Mouse (Mus musculus) 3T3-L1 (cell line): ENCODE measurements around the gene Tnfrsf18.

Experiments
- DNase-seq: peaks from one replicate; pipeline ENCODE4 v3.0.0-alpha.2; 2015; ENCODE audit warnings: low read depth, low spot score

Tnfrsf18 gene

GRCm38 (mm10) chr4:156026013-156026412 lies at the start of gene Tnfrsf18:
Gene Tnfrsf18 (plus strand): TSS chr4:156026164.
- no peak for DNase-seq

- peak; percentile 58 for DNase-seq
Measured at GRCm38 (mm10) chr4:155981436-155982082, 44.4 kb upstream of the Tnfrsf18 start.

DNA sequence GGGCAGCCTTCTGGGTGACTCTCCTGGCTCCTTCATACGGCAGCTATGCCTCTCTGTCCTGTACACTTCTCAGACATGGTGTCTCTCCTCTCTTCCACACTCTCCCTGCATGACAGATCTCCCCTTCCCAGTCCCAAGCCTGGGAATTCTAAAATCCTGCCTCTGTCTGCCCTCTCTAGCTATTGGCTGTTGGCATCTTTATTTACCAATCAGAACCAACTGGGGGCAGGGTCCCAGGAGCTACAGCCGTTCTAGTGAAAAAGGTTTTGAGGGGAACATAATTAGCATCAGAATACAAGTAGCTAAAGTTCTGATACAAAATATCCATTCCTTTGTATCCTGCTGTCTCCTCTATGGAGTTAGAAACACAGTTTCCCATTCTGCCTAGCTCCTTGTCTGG lies 42.2 kb upstream of the Tnfrsf18 start:
- no peak for DNase-seq

GRCm38 (mm10) chr4:155991211-155991907 lies 34.6 kb upstream of the Tnfrsf18 start:
- peak; percentile 24 for DNase-seq

DNA sequence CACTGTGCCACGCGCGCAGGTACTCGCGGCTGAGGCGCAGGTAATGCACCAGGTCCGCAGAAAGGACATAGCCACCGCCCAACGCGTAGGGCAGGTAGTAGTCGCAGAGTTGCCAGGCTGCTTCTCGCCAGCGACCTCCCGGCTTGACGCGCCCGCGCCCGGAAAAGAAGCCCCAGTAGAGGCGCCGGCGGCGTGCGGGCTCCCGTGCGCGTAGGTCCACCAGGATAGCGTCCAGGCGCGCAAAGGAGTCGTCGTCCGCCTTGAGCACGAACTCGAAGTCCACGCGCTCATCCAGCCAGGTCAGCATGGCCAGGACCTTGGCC lies 34.1 kb upstream of the Tnfrsf18 start:
- DNase-seq: no peak

GRCm38 (mm10) chr4:155992241-155992905 lies 33.6 kb upstream of the Tnfrsf18 start, which contains the start of the genes B3galt6 and Sdf4:
Gene B3galt6 (minus strand): TSS chr4:155992649.
Gene Sdf4 (plus strand): TSS chr4:155992872.
- peak; percentile 74 for DNase-seq

- peak; percentile 94 for DNase-seq
Measured at GRCm38 (mm10) chr4:155992906-155993547, 32.9 kb upstream of the Tnfrsf18 start.

- peak; percentile 32 for DNase-seq
Measured at GRCm38 (mm10) chr4:155993606-155994005, 32.4 kb upstream of the Tnfrsf18 start.

DNA sequence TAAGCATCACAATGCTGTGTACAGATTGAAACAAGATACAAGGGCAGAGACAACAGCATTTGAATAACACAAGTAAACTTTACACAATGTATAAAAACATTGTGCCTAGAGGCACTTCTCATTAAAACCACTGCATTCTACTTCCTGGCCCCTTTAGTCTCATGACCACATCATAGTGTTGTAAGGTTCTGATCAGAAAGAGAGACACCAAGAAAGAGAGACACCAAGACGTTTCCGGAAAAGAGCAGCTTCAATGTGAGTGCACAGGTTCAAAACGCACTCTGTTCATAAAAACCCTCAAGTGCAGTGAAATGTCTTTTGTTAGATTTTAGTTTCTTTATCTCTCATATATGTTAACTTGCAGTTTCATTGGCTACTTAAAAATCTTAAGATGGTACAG lies 21.9 kb upstream of the Tnfrsf18 start:
- no peak for DNase-seq

GRCm38 (mm10) chr4:156008369-156008768 lies 17.6 kb upstream of the Tnfrsf18 start:
- DNase-seq: no peak

DNA sequence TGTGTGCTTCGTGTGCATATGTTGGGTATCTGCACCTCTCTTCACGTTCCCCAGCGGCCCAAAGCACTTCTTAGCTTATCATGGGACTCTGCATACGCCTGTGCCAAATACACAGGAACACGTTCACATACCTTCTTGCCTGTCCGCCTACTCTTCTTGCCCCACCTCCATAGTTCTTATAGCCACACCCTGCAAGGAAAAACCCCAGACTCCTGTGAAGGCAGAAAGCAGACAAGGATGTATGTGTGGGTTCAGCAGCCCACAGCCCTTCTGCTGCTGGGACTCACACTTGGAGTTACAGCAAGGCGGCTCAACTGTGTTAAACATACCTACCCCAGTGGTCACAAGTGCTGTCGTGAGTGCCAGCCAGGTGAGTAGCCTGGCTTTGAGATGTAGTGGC lies 12.3 kb upstream of the Tnfrsf18 start, which contains the start of gene Tnfrsf4:
Gene Tnfrsf4, plus strand, starts transcription at position 207 of the 400 bp plus-strand sequence.
- peak; percentile 13 for DNase-seq

DNA sequence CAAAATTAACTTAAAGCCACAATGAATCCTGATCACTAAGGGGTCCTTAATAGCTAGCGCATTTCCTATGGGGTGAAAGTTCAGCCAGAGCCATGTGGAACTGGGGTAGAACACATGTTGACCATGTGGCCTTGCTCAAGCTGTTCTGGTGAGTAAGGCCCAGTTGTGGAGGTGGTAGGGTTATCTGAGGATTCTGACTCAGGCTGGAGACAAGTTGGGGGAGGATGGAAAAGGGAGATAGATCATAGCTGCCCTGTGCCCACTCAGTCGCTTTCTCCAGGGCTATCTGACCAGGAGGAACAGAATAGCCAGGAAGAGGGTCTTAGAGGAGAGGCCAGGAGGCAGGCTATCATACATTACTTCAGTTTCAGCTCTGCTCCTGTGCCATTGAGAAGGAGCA lies 11.5 kb upstream of the Tnfrsf18 start:
- peak; percentile 43 for DNase-seq

DNA sequence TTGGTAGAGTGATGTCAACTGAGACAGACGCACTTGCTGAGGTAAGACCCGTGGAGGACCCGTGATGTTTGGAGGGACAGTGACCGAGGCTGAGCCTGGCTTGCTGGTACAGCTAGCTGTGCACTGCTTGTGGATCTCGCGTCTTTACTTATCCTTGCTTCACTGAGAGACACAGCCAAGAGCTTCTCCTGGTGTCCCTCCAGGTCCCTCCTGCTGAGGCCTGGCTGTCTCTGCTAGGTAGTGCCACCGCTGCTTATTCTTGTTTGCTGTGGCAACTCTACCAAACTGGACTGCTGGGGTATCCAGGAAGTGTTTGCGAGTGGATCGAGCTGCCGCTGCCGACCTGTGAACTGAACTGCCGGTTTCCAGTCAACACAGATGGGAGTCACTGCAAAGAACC lies 6.2 kb upstream of the Tnfrsf18 start:
- no peak for DNase-seq

GRCm38 (mm10) chr4:156021381-156021780 lies 4.6 kb upstream of the Tnfrsf18 start:
- DNase-seq: no peak

GRCm38 (mm10) chr4:156021942-156022419 lies 4.0 kb upstream of the Tnfrsf18 start:
- DNase-seq: no peak

DNA sequence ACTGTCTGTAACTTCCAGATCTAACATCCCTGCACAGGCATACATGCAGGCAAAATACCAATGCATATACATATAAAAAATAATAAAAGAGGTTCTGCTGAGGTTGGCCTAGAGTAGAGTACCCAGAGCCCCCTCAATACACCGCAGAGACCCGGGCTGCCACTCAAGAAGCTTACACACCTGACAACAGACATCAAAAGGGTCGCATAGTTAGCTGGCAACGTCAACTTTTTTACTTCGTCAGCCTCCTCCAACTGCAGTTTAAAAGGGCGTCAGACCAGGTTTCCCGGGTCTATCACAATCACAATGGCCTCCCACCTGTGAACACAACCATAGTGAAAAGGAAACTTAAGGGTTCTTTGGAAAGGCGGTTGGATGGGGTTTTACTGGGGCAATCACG lies 2.4 kb upstream of the Tnfrsf18 start:
- no peak for DNase-seq

DNA sequence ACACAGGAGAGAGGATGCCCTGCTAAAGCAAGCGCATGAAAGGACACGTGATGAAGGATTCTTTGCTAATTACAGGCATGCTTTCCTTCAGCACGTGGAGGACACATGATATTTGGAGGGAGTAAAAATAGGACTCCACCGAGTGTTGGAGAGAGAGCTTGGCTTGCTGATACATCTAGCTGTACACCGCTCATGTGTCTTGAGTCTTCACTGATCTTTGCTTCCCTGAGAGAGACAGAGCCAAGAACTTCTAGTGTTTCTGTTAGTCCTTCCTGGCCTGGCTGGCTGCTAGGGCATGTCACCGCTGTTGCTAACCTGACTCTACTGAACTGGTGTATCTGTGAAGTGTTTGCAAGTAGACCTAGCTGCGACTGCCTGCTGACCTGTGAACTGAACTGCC lies 1.8 kb upstream of the Tnfrsf18 start:
- DNase-seq: no peak

DNA sequence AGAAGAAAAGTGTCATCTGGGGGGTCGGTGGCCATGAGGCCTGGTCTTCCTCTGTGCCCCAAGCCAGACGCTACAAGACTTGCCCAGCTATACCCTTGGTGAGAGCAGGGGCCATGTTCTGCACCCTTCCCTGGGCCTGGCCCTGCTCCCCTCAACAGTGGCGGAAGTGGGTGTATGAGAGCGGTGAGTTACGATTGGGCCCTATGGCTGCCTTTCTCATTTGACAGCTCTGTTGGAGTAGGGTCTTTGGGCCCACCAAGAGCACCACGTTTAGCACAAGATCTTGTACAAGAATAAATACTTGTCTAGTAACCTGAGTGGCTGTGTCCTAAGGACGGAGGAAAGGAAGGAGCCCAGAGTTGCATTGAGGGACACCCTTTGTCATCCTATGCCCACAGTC lies 2.6 kb downstream of the Tnfrsf18 start:
- no peak for DNase-seq

- DNase-seq: no peak
Measured at GRCm38 (mm10) chr4:156030651-156031118, 4.7 kb downstream of the Tnfrsf18 start.

DNA sequence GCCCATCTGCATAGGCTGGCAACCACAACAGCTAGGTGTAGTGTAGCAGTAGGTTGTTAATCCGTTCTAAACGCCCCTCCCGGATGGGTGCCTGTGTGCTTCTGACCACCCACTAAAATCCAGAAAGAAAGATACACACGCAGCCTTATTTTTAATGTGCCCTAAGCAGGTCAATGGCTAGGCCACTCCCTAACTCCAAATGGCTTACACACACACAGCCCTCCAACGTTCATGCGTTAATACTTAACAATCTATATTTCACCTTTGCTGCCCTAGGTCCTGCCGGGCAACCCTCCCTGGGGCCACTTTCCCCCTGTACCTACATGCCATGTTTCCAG lies 5.3 kb downstream of the Tnfrsf18 start:
- no peak for DNase-seq

GRCm38 (mm10) chr4:156031593-156032391 lies 5.8 kb downstream of the Tnfrsf18 start:
- DNase-seq: peak; percentile 85
